Mouse (Mus musculus) megakaryocyte, embryonic 14.5 days (primary cell): ENCODE measurements around the gene Arhgap18.

ENCODE experiments used
- FLI1 ChIP-seq: IDR thresholded peaks from 2 replicates; pipeline ENCODE4 v1.6.1; 2012; ENCODE audit warnings: low read length, inconsistent platforms, mixed read lengths
- GATA1 ChIP-seq: IDR thresholded peaks from 3 replicates; pipeline ENCODE4 v1.6.1; 2012; ENCODE audit warnings: mixed read lengths, low read length, inconsistent platforms, borderline replicate concordance

DNA sequence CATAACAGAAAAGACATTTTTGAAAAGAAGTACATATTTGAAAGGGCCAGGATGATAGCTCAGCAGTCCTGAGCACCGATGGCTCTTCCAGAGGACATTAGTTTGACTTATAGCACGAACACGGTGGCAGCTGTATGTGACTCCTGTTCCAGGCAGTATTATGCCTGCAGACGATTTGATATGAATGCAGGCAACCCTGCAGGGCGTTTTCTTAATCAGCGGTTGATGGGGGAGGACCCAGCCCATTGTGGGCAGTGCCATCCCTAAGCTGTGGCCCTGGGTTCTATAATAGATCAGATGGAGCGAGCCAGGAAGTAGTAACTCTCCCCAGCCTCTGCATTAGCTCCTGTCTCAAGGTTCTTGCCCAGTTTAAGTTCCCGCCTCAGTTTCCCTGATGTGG lies 16.8 kb downstream of the Arhgap18 start:
- TF ChIP-seq GATA1 (no peak), FLI1 (no peak)
